Mouse (Mus musculus) stomach, embryonic 14.5 days (tissue): ENCODE results near the gene Vstm5. TPM values are rescaled to one million over a fixed set of nuclear protein-coding genes. Genes with fewer than 3 reads are reported as not detected.
A peak's percentile ranks its signal among the peaks of the same experiment; 100 is the strongest.
"Not testable (repeated sequence)": the region's sequence is repeated elsewhere in the genome, so short reads cannot be mapped to it uniquely, and the experiment has no call there.

ENCODE experiments used
- ATAC-seq: fragments of 200-750 bp; cut with Nextera tagmentation; 2 replicates; pipeline ENCODE4 v1.8.0; 2017; ENCODE audit warnings: low read depth, moderate TSS enrichment; ENCODE audit not compliant: insufficient number of reproducible peaks, insufficient read depth, low FRiP score
- H3K27ac ChIP-seq: fragments of 300-500 bp; sonication (generic); 2 replicates; pipeline ENCODE4 v1.5.1; 2014; ENCODE audit warnings: mild to moderate bottlenecking, low read length, moderate library complexity, mixed read lengths
- H3K27me3 ChIP-seq: fragments of 300-500 bp; sonication (generic); 2 replicates; pipeline ENCODE4 v1.6.1; 2014; ENCODE audit warnings: low read length, control low read depth, mixed read lengths; ENCODE audit not compliant: control insufficient read depth, insufficient read depth
- H3K36me3 ChIP-seq: fragments of 300-500 bp; sonication (generic); 2 replicates; pipeline ENCODE4 v1.6.1; 2014; ENCODE audit warnings: mild to moderate bottlenecking, control low read depth, low read length, moderate library complexity, mixed read lengths; ENCODE audit not compliant: control insufficient read depth, insufficient read depth
- H3K4me1 ChIP-seq: fragments of 300-500 bp; sonication (generic); 2 replicates; pipeline ENCODE4 v1.6.1; 2014; ENCODE audit warnings: low read length, control low read depth, mixed read lengths; ENCODE audit not compliant: control insufficient read depth, insufficient read depth
- H3K4me2 ChIP-seq: fragments of 300-500 bp; sonication (generic); replicated peaks from 2 replicates; pipeline ENCODE4 v1.6.1; 2014; ENCODE audit warnings: low read depth, low read length, control low read depth
- H3K4me3 ChIP-seq: fragments of 300-500 bp; sonication (generic); 2 replicates; pipeline ENCODE4 v1.5.1; 2014; ENCODE audit warnings: low read depth, low read length, control low read depth
- H3K9ac ChIP-seq: fragments of 300-500 bp; sonication (generic); replicated peaks from 2 replicates; pipeline ENCODE4 v1.6.1; 2014; ENCODE audit warnings: low read depth, mild to moderate bottlenecking, control low read depth, low read length, moderate library complexity, mixed read lengths
- H3K9me3 ChIP-seq: fragments of 300-500 bp; sonication (generic); 2 replicates; pipeline ENCODE4 v1.6.1; 2016; ENCODE audit warnings: low read depth, low read length, control low read depth; ENCODE audit not compliant: control insufficient read depth
- WGBS: fragments of 180-500 bp; shearing (Covaris S2); extraction: QIAGEN DNeasy Blood & Tissue Kit; methylation state at CpG from one replicate; pipeline ENCODE4 v1.1.7; 2014; 5-methylcytosine and 5-hydroxymethylcytosine counted together
- polyA plus RNA-seq: library from polyadenylated mRNA; unstranded; fragments of >200 nt; fragmentation: Nextera tagmentation; extraction: Ambion mirVana; gene quantifications from 2 replicates; pipeline ENCODE4 v1.2.1, GENCODE M21; 2014

The Vstm5 gene
- polyA plus RNA-seq, 1 experiment from 2014 or later, result 8.2 TPM

- ATAC-seq, result no peak
- no peak overlapping the region for H3K4me2 ChIP-seq
- no peak overlapping the region for H3K4me3 ChIP-seq
- H3K27me3 ChIP-seq, result no peaks in the 10 kb centered on the region
- 86% methylated on average over 7 of the region's 7 CpGs for WGBS
- no peaks in the 10 kb centered on the region for H3K9me3 ChIP-seq
- no peak overlapping the region for H3K27ac ChIP-seq
- H3K4me1 ChIP-seq, result peaks cover 7% of the 10 kb centered on the region; the same call in 1 of the 2 replicates
- H3K36me3 ChIP-seq, result no peaks in the 10 kb centered on the region
- H3K9ac ChIP-seq, result no peak overlapping the region
Observed at GRCm38 (mm10) chr9:15297112-15297511, 58.3 kb downstream of the Vstm5 start.

- H3K9ac ChIP-seq, result no peak overlapping the region
- H3K27me3 ChIP-seq, result no peaks in the 10 kb centered on the region
- WGBS, result 31% methylated on average over 2 of the region's 2 CpGs
- no peak overlapping the region for H3K27ac ChIP-seq
- H3K4me3 ChIP-seq, result no peak overlapping the region
- H3K9me3 ChIP-seq, result no peaks in the 10 kb centered on the region
- no peak overlapping the region for H3K4me2 ChIP-seq
- no peak for ATAC-seq
- no peaks in the 10 kb centered on the region for H3K36me3 ChIP-seq
- H3K4me1 ChIP-seq, result peaks cover 7% of the 10 kb centered on the region; the same call in 1 of the 2 replicates
Observed at GRCm38 (mm10) chr9:15298451-15298850, 59.6 kb downstream of the Vstm5 start.

GRCm38 (mm10) chr9:15300056-15300455, 61.2 kb downstream of the Vstm5 start:
- Histone ChIP-seq H3K4me3 (no peak overlapping the region), H3K4me1 (peaks cover 7% of the 10 kb centered on the region; the same call in 1 of the 2 replicates), H3K27me3 (no peaks in the 10 kb centered on the region), H3K4me2 (no peak overlapping the region), H3K27ac (no peak overlapping the region), H3K9ac (no peak overlapping the region), H3K9me3 (no peaks in the 10 kb centered on the region), H3K36me3 (no peaks in the 10 kb centered on the region)
- WGBS, result 88% methylated on average over 5 of the region's 5 CpGs
- no peak for ATAC-seq

GRCm38 (mm10) chr9:15301399-15301798, 62.6 kb downstream of the Vstm5 start:
- ATAC-seq, result peak; percentile 11; the same call in 1 of the 2 replicates
- 21% methylated on average over 6 of the region's 6 CpGs for WGBS

GRCm38 (mm10) chr9:15302006-15302405, 63.2 kb downstream of the Vstm5 start:
- not testable (repeated sequence) for H3K36me3 ChIP-seq, H3K4me2 ChIP-seq, ATAC-seq, H3K27me3 ChIP-seq, H3K9me3 ChIP-seq, H3K4me1 ChIP-seq, H3K27ac ChIP-seq, H3K9ac ChIP-seq, H3K4me3 ChIP-seq
- WGBS, result 76% methylated on average over 6 of the region's 6 CpGs

More at GRCm38 (mm10) chr9:15301399-15301798, 62.6 kb downstream of the Vstm5 start:
- Histone ChIP-seq H3K27ac (peak overlapping the region; percentile 80), H3K36me3 (no peaks in the 10 kb centered on the region), H3K4me3 (no peak overlapping the region), H3K27me3 (no peaks in the 10 kb centered on the region), H3K9me3 (no peaks in the 10 kb centered on the region), H3K4me2 (peak overlapping the region; percentile 25), H3K9ac (0 out of 2 replicates have a peak overlapping the region, but pooled peaks have one; percentile 6), H3K4me1 (peaks cover 7% of the 10 kb centered on the region; the same call in 1 of the 2 replicates)

- Histone ChIP-seq H3K4me3 (no peak overlapping the region), H3K27ac (no peak overlapping the region), H3K27me3 (no peaks in the 10 kb centered on the region), H3K4me1 (peaks cover 15% of the 10 kb centered on the region; the same call in 1 of the 2 replicates), H3K9ac (no peak overlapping the region), H3K9me3 (no peaks in the 10 kb centered on the region), H3K36me3 (no peaks in the 10 kb centered on the region), H3K4me2 (no peak overlapping the region)
- WGBS, result 57% methylated on average over 2 of the region's 2 CpGs
- ATAC-seq, result no peak
Observed at GRCm38 (mm10) chr9:15302881-15303280, 64.0 kb downstream of the Vstm5 start.

GRCm38 (mm10) chr9:15305503-15306397, 66.9 kb downstream of the Vstm5 start, which contains the start of gene Taf1d:
Taf1d (plus strand) TSS chr9:15306214.
- Histone ChIP-seq H3K27me3 (no peaks in the 10 kb centered on the region), H3K4me2 (peak within 1 kb of the TSS; percentile 84), H3K4me3 (peak within 1 kb of the TSS; percentile 78), H3K9ac (peak within 1 kb of the TSS; percentile 82), H3K36me3 (peaks cover 23% of the 10 kb centered on the region), H3K4me1 (peaks cover 22% of the 10 kb centered on the region; the same call in 1 of the 2 replicates), H3K9me3 (no peaks in the 10 kb centered on the region), H3K27ac (peak within 1 kb of the TSS; percentile 93)
- WGBS, result 13% methylated on average over 45 of the region's 45 CpGs
- ATAC-seq, result peak; percentile 95

- peaks cover 17% of the 10 kb centered on the region; the same call in 1 of the 2 replicates for H3K4me1 ChIP-seq
- no peaks in the 10 kb centered on the region for H3K27me3 ChIP-seq
- peak within 1 kb of the TSS; percentile 78 for H3K4me3 ChIP-seq
- peak within 1 kb of the TSS; percentile 82 for H3K9ac ChIP-seq
- WGBS, result under 1% methylated on average over 35 of the region's 35 CpGs
- peak within 1 kb of the TSS; percentile 93 for H3K27ac ChIP-seq
- H3K36me3 ChIP-seq, result peaks cover 28% of the 10 kb centered on the region
- H3K9me3 ChIP-seq, result no peaks in the 10 kb centered on the region
- H3K4me2 ChIP-seq, result peak within 1 kb of the TSS; percentile 84
- ATAC-seq, result peak; percentile 74; the same call in 1 of the 2 replicates
Observed at GRCm38 (mm10) chr9:15306398-15307119, 67.7 kb downstream of the Vstm5 start, which contains the start of gene 4931406C07Rik. 4931406C07Rik (minus strand) TSS chr9:15306448.
